Mouse (Mus musculus) CH12.LX (cell line): ENCODE measurements at regions not wholly inside any gene's neighbourhood (a gene's known extent, or its start where the extent isn't known, plus 50 kb on each side); places are given as distances from the start of the nearest gene placed in this dataset.

Experiments
- CTCF ChIP-seq, 2 experiments: IDR thresholded peaks in 1 of 2; conservative IDR thresholded peaks in 1 of 2; 2 replicates each; pipeline ENCODE4 v1.5.1; 2011 to 2012; ENCODE audit warnings: low read depth in 2 of 2, low read length in 2 of 2, improper control_type of control experiment in 1 of 2, inconsistent platforms in 1 of 2, mild to moderate bottlenecking in 1 of 2, moderate library complexity in 1 of 2
- ELF1 ChIP-seq: IDR thresholded peaks from 2 replicates; pipeline ENCODE4 v1.6.1; 2014; ENCODE audit warnings: low read depth, mild to moderate bottlenecking, inconsistent platforms, low read length, improper control_type of control experiment

GRCm38 (mm10) chr9:120823397-120823796, 105.6 kb upstream of the Ctnnb1 start:
- TF ChIP-seq ELF1 (no peak), CTCF (conservative IDR thresholded peaks at IDR 0.05 in 1 of 2, IDR thresholded peaks at IDR 0.05 in 1 of 2; ENCODE audit: low read depth in 2 of 2, low read length in 2 of 2) (no peak)
